Mouse (Mus musculus) liver, postnatal 0 days (tissue): ENCODE data around the gene Rapgef5.

Experiments
- CTCF ChIP-seq: sonication (generic); IDR thresholded peaks from 2 replicates; pipeline ENCODE4 v1.5.1; 2016; ENCODE audit warnings: antibody characterized with exemption, low read depth
- EP300 ChIP-seq: IDR thresholded peaks from 2 replicates; pipeline ENCODE4 v1.6.1; 2016; ENCODE audit warnings: antibody characterized with exemption, low read depth, mild to moderate bottlenecking

- TF ChIP-seq CTCF (no peak), EP300 (no peak)
Observed at GRCm38 (mm10) chr12:117692775-117693174, 176.5 kb downstream of the Rapgef5 start.
